Mouse (Mus musculus): ENCODE results near the gene St3gal5. TPM values are rescaled to one million over a fixed set of nuclear protein-coding genes. Genes with fewer than 3 reads are reported as not detected.

The St3gal5 gene
- polyA plus RNA-seq, 1 experiment from 2014 or later = 206 TPM

- no peak overlapping the region for H3K27ac ChIP-seq (ENCODE audit: low read length)
- ATAC-seq (ENCODE audit: low read depth) = peak; percentile 37; the same call in 1 of the 2 replicates
- no peaks in the 10 kb centered on the region for H3K27me3 ChIP-seq (ENCODE audit: control insufficient read depth, insufficient read depth, low read depth, low read length)
- no peak overlapping the region for H3K9ac ChIP-seq (ENCODE audit: low read depth, low read length)
- 49% methylated on average over 3 of the region's 3 CpGs for WGBS (ENCODE audit: insufficient replicate concordance)
- H3K9me3 ChIP-seq (replicated peaks; ENCODE audit: control insufficient read depth, low read length) = no peaks in the 10 kb centered on the region
- H3K36me3 ChIP-seq (ENCODE audit: control insufficient read depth, insufficient read depth) = no peaks in the 10 kb centered on the region
- no peak overlapping the region for H3K4me3 ChIP-seq (ENCODE audit: low read depth, low read length)
- H3K4me2 ChIP-seq (ENCODE audit: low read depth, low read length) = no peak overlapping the region
- no peaks in the 10 kb centered on the region for H3K4me1 ChIP-seq (ENCODE audit: control insufficient read depth, low read depth, low read length)
Measured at GRCm38 (mm10) chr6:72175419-72175818, 78.0 kb downstream of the St3gal5 start.

- Histone ChIP-seq H3K9ac (ENCODE audit: low read depth, low read length) (no peak overlapping the region), H3K27ac (ENCODE audit: low read length) (no peak overlapping the region), H3K4me2 (ENCODE audit: low read depth, low read length) (no peak overlapping the region), H3K27me3 (ENCODE audit: control insufficient read depth, insufficient read depth, low read depth, low read length) (no peaks in the 10 kb centered on the region), H3K36me3 (ENCODE audit: control insufficient read depth, insufficient read depth) (no peaks in the 10 kb centered on the region), H3K4me1 (ENCODE audit: control insufficient read depth, low read depth, low read length) (no peaks in the 10 kb centered on the region), H3K4me3 (ENCODE audit: low read depth, low read length) (no peak overlapping the region), H3K9me3 (replicated peaks; ENCODE audit: control insufficient read depth, low read length) (no peaks in the 10 kb centered on the region)
- 72% methylated on average over 5 of the region's 5 CpGs for WGBS (ENCODE audit: insufficient replicate concordance)
- no peak for ATAC-seq (ENCODE audit: low read depth)
Measured at GRCm38 (mm10) chr6:72176004-72176403, 78.6 kb downstream of the St3gal5 start.

GRCm38 (mm10) chr6:72177417-72177816 is 80.0 kb downstream of the St3gal5 start:
- H3K36me3 ChIP-seq (ENCODE audit: control insufficient read depth, insufficient read depth) = no peaks in the 10 kb centered on the region
- 46% methylated on average over 3 of the region's 3 CpGs for WGBS (ENCODE audit: insufficient replicate concordance)
- no peaks in the 10 kb centered on the region for H3K4me1 ChIP-seq (ENCODE audit: control insufficient read depth, low read depth, low read length)
- no peaks in the 10 kb centered on the region for H3K9me3 ChIP-seq (replicated peaks; ENCODE audit: control insufficient read depth, low read length)
- H3K9ac ChIP-seq (ENCODE audit: low read depth, low read length) = no peak overlapping the region
- H3K27me3 ChIP-seq (ENCODE audit: control insufficient read depth, insufficient read depth, low read depth, low read length) = no peaks in the 10 kb centered on the region
- ATAC-seq (ENCODE audit: low read depth) = no peak
- no peak overlapping the region for H3K4me2 ChIP-seq (ENCODE audit: low read depth, low read length)
- H3K4me3 ChIP-seq (ENCODE audit: low read depth, low read length) = no peak overlapping the region
- no peak overlapping the region for H3K27ac ChIP-seq (ENCODE audit: low read length)

- H3K36me3 ChIP-seq (ENCODE audit: control insufficient read depth, insufficient read depth) = no peaks in the 10 kb centered on the region
- H3K27me3 ChIP-seq (ENCODE audit: control insufficient read depth, insufficient read depth, low read depth, low read length) = no peaks in the 10 kb centered on the region
- H3K4me2 ChIP-seq (ENCODE audit: low read depth, low read length) = no peak overlapping the region
- WGBS (ENCODE audit: insufficient replicate concordance) = 78% methylated on average over 3 of the region's 3 CpGs
- H3K27ac ChIP-seq (ENCODE audit: low read length) = no peak overlapping the region
- H3K9ac ChIP-seq (ENCODE audit: low read depth, low read length) = no peak overlapping the region
- no peaks in the 10 kb centered on the region for H3K9me3 ChIP-seq (replicated peaks; ENCODE audit: control insufficient read depth, low read length)
- no peak overlapping the region for H3K4me3 ChIP-seq (ENCODE audit: low read depth, low read length)
- no peak for ATAC-seq (ENCODE audit: low read depth)
- H3K4me1 ChIP-seq (ENCODE audit: control insufficient read depth, low read depth, low read length) = no peaks in the 10 kb centered on the region
Measured at GRCm38 (mm10) chr6:72179006-72179405, 81.6 kb downstream of the St3gal5 start.

GRCm38 (mm10) chr6:72179562-72180502 is 82.4 kb downstream of the St3gal5 start:
- no peak overlapping the region for H3K9ac ChIP-seq (ENCODE audit: low read depth, low read length)
- no peaks in the 10 kb centered on the region for H3K36me3 ChIP-seq (ENCODE audit: control insufficient read depth, insufficient read depth)
- 57% methylated on average over 12 of the region's 12 CpGs for WGBS (ENCODE audit: insufficient replicate concordance)
- no peaks in the 10 kb centered on the region for H3K4me1 ChIP-seq (ENCODE audit: control insufficient read depth, low read depth, low read length)
- H3K27me3 ChIP-seq (ENCODE audit: control insufficient read depth, insufficient read depth, low read depth, low read length) = no peaks in the 10 kb centered on the region
- no peak overlapping the region for H3K4me3 ChIP-seq (ENCODE audit: low read depth, low read length)
- H3K9me3 ChIP-seq (replicated peaks; ENCODE audit: control insufficient read depth, low read length) = no peaks in the 10 kb centered on the region
- no peak overlapping the region for H3K27ac ChIP-seq (ENCODE audit: low read length)
- H3K4me2 ChIP-seq (ENCODE audit: low read depth, low read length) = no peak overlapping the region
- no peak for ATAC-seq (ENCODE audit: low read depth)

GRCm38 (mm10) chr6:72184576-72184975 is 87.2 kb downstream of the St3gal5 start:
- ATAC-seq (ENCODE audit: low read depth) = no peak

GRCm38 (mm10) chr6:72185893-72186490 is 88.6 kb downstream of the St3gal5 start:
- Histone ChIP-seq H3K27me3 (ENCODE audit: control insufficient read depth, insufficient read depth, low read depth, low read length) (peaks cover 30% of the 10 kb centered on the region), H3K27ac (ENCODE audit: low read length) (no peak overlapping the region), H3K9ac (ENCODE audit: low read depth, low read length) (no peak overlapping the region), H3K4me1 (ENCODE audit: control insufficient read depth, low read depth, low read length) (no peaks in the 10 kb centered on the region), H3K9me3 (replicated peaks; ENCODE audit: control insufficient read depth, low read length) (no peaks in the 10 kb centered on the region), H3K36me3 (ENCODE audit: control insufficient read depth, insufficient read depth) (no peaks in the 10 kb centered on the region), H3K4me3 (ENCODE audit: low read depth, low read length) (no peak overlapping the region), H3K4me2 (ENCODE audit: low read depth, low read length) (no peak overlapping the region)
- no peak for ATAC-seq (ENCODE audit: low read depth)
- 3% methylated on average over 6 of the region's 6 CpGs for WGBS (ENCODE audit: insufficient replicate concordance)

More at GRCm38 (mm10) chr6:72184576-72184975, 87.2 kb downstream of the St3gal5 start:
- 74% methylated on average over 5 of the region's 5 CpGs for WGBS (ENCODE audit: insufficient replicate concordance)
- Histone ChIP-seq H3K27me3 (ENCODE audit: control insufficient read depth, insufficient read depth, low read depth, low read length) (peaks cover 20% of the 10 kb centered on the region), H3K4me1 (ENCODE audit: control insufficient read depth, low read depth, low read length) (no peaks in the 10 kb centered on the region), H3K4me2 (ENCODE audit: low read depth, low read length) (no peak overlapping the region), H3K9ac (ENCODE audit: low read depth, low read length) (no peak overlapping the region), H3K36me3 (ENCODE audit: control insufficient read depth, insufficient read depth) (no peaks in the 10 kb centered on the region), H3K27ac (ENCODE audit: low read length) (no peak overlapping the region), H3K4me3 (ENCODE audit: low read depth, low read length) (no peak overlapping the region), H3K9me3 (replicated peaks; ENCODE audit: control insufficient read depth, low read length) (no peaks in the 10 kb centered on the region)

GRCm38 (mm10) chr6:72186809-72187208 is 89.4 kb downstream of the St3gal5 start:
- Histone ChIP-seq H3K36me3 (ENCODE audit: control insufficient read depth, insufficient read depth) (no peaks in the 10 kb centered on the region), H3K4me2 (ENCODE audit: low read depth, low read length) (no peak overlapping the region), H3K4me1 (ENCODE audit: control insufficient read depth, low read depth, low read length) (no peaks in the 10 kb centered on the region), H3K4me3 (ENCODE audit: low read depth, low read length) (no peak overlapping the region), H3K9ac (ENCODE audit: low read depth, low read length) (no peak overlapping the region), H3K27ac (ENCODE audit: low read length) (no peak overlapping the region), H3K27me3 (ENCODE audit: control insufficient read depth, insufficient read depth, low read depth, low read length) (peaks cover 31% of the 10 kb centered on the region), H3K9me3 (replicated peaks; ENCODE audit: control insufficient read depth, low read length) (no peaks in the 10 kb centered on the region)
- WGBS (ENCODE audit: insufficient replicate concordance) = 55% methylated on average over 6 of the region's 6 CpGs
- no peak for ATAC-seq (ENCODE audit: low read depth)
